Mouse (Mus musculus): Measurements from ENCODE around the gene Iqcg.
"Not testable (repeated sequence)": the region's sequence is repeated elsewhere in the genome, so short reads cannot be mapped to it uniquely, and the experiment has no call there.

Gene Iqcg

DNA sequence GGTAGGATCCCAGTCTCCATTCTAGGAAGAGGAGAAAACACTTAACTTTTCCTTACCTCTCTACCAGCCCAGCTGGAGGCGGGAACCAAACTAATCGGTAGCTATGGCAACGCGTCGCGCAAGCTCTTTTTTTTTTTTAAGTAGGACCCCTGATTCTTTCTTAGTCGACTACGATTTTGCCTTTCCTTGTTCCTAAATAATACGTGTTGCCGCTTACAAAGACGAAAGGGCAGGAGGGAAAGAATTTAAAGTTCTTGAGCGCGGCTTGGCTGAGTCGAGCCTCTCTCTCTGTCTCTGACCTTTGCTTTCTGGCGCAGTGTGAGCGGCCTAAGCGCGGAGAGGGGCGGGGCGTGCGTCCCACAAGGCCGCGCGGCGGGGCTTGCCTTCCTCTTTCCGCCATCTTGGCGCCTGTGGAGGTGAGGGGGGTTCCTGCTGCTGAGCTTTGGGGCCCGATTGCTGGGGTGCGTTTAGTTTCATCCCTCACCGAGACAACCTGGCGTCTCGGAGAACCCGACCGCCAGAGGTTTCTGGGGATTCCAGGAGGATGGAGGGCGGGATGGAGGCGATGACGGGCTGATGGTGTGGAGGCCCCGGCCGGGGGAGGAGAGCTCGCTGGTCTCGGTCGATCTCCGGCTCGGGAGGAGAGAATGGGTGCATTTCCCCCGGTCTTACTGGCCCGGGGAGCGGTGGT lies at the start of gene Iqcg, which contains the start of gene Rpl35a:
TSS of gene Iqcg (minus strand) at position 124 of the 691 bp plus-strand sequence.
TSS of gene Rpl35a (plus strand) at position 359 of the 691 bp plus-strand sequence.
- DNase-seq (ENCODE audit: extremely low read depth, low read depth, low spot score), result no peak

DNA sequence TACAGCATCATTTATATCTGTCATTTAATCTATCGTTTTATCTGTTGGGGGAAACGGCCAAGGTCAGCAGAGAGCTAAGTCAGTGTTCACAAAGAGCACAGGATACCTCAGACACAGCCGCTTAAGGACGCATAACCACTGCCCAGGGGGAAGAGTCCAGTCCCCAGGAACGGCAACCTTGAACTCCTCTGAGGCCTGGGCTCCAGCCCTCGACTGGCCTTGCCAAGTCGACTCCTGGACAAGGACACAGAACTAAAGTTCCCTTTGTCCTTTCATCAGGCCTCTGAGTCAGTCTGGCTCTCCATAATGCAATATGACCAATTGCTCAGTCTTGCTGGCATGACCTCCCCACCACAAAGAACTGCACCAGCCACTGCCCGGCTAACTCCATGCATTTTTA lies 29.6 kb upstream of the Iqcg start:
- no peak for DNase-seq (ENCODE audit: extremely low read depth, low read depth, low spot score)

DNA sequence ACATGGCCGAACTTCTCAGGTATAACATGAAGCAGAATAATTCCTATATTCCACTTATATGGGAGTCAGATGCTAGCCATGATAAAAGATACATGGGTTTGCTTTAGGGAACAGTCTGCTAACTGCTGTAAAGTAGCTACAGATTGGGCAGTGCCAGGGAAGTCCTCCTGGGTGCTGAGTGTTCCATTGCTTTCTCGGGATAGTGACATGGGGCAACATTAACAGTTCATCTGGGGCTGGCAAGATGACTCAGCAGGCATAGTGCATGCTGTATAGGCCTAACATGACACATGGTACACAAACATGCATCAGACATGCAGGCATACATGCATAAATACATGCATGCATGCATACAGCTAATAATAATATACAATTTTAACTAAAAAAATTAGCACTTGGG lies 28.0 kb upstream of the Iqcg start:
- no peak for DNase-seq (ENCODE audit: extremely low read depth, low read depth, low spot score)

DNA sequence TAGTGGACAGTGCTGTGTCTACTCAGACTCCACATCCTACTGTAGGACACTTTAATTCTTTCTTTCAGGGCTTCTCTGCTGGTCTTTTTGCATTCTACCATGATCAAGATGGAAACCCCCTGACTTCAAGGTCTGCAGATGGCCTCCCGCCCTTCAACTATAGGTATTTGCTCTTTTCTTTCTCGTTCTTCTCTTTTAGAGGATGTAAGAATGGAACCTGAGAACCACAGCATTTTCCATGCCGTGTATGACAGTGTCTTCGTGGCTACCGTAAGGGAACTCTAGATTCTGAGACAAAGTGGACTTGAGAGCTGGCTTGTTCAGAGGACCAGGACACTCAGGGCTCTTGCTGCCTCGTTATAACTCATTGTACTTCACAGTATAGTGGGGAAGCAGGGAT lies 26.9 kb upstream of the Iqcg start:
- no peak for DNase-seq (ENCODE audit: extremely low read depth, low read depth, low spot score)

DNA sequence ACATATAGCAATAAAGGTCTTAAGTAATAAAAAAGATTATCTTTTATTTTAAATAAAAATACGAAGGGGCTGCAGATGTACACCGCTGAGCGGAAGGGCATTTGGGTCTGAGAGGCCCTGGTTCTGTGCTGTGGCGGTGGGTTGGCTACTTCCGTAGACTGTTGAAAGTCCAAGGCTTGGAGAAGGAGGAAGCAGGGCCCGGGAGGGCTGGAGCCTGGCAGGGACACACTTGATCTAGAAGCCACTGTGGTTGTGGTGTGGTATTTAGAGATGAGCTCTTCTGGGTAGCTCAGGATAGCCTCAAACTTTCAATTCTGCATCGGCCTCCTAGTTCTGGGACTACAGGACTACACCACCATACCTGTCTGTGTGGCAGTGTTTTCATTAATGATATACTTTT lies 24.0 kb upstream of the Iqcg start:
- DNase-seq (ENCODE audit: extremely low read depth, low read depth, low spot score), result no peak

DNA sequence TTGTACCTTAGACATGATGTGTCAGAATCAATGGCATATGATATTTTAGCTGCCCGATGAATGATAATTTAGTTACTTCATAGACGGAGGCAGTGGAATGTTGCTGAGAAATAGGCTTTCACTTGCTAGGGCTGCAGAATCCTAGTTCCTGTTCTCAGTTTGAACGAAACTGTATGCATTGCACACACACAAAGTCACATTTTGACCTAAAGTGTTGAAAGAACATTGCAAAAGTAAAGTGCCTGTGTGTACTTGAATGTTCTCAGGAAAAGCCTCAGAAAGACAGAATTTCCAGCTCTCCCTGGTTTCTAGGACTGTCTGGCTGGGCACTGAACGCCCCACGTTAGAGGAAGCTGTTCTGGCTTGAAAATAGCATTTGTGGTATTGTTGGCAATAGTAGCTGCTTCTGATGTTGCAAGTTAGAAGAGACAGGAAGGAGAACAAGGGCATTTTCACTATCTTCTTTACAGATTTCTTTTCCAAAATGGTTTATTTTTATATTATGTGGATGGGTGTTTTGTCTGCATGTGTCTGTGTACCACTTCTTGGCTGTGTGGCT lies 21.1 kb upstream of the Iqcg start:
- no peak for DNase-seq (ENCODE audit: extremely low read depth, low read depth, low spot score)

DNA sequence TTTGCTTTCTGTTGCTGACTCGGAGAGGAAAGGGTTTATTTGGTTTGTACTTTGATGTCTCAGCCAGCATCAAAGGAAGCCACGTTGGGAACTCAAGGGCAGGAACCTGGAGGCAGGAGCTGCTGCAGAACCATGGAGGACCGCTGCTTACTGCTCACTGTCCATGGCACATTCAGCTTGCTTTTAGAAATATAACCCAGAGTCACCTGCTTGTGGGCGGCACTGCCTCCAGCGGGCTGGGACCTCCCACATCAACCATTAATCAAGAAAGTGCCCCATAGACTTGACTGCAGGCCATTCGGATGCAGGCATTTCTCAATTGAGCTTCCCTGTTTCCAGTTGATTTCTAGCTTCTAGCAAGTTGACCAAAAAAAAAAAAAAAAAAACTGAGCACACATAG lies 20.1 kb upstream of the Iqcg start:
- no peak for DNase-seq (ENCODE audit: extremely low read depth, low read depth, low spot score)

DNA sequence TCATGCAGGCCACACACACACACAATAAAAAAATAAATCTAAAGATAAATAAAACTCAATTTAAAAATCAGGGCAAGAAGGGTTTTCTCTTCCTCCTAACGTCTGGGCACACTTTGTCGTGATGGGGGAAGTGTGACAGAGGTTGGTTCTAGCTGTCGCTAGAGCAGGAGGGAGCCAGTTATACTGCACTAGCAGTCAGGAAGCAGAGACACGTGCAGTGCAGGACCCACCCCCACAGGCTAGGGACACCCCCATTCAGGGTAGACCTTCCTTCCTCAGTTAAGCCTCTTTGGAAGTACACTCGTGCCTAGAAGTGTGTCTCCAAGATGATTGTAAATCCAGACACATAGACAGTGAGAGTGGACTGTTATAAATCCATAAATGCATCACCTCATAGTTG lies 18.9 kb upstream of the Iqcg start:
- DNase-seq (ENCODE audit: extremely low read depth, low read depth, low spot score), result no peak

DNA sequence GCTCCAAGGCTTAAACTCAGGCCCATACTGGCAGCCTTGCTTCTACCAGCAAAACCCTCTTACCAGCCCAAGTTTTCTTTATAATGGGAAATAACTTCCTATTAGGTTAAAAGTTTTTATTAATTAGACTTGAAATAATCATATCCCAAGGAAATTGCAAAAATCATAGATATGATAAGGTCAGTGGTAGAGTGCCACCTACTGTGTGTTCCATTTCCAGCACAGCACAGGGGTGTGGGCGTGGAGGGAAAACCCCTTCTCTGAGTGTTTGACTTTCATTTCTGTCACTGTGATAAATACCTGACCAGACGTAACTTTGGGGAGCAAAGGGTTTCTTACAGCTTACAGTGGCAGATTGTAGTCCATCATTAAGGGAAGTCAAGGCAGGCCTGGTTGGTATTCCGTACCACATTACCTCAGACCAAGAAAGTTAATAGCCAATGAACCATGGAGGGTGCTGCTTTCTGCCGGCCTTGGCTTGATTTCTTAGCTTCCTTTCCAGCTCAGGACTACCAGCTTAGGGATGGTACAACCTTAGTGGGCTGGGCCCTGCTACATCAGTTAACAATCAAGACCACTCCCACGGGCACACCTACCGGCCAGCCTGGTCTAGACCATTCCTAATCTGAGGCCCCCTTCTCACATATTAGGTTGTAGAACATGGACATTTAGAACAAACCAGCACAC lies 17.0 kb upstream of the Iqcg start:
- no peak for DNase-seq (ENCODE audit: extremely low read depth, low read depth, low spot score)

DNA sequence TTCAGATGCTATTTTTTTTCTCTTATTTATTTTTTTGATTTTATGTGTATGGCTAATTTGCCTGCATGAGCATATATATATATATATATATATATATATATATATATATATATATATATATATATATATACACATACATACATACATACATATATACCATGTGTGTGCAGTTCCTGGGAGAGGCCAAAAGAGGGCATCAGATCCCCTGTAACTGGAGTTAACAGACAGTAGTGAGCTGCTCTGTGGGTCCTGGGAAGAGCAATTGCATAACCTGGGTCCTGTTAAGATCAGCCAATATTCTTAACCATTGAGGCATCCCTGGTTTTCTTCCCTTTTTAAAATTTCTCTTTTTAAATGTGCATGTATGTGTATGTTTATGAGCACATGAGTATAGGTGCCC lies 14.9 kb upstream of the Iqcg start:
- DNase-seq (ENCODE audit: extremely low read depth, low read depth, low spot score), result no peak

DNA sequence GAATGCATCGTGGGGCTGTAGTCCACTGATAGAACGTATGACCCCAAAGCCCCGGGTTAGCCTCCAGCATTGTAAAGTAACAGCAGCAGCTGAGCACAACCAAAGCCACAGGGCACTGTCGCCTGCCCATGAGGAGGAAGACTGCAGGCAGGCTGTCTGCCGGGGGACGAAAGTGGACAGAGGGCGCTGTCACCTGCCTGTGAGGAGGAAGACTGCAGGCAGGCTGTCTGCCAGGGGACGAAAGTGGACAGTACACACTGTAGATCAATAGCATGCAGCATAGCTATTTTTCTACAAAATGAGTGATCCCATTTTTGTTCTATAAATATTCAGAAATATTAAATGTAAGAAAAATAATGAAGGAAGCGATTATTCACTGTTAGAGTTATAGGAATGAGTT lies 8.6 kb upstream of the Iqcg start:
- no peak for DNase-seq (ENCODE audit: extremely low read depth, low read depth, low spot score)

DNA sequence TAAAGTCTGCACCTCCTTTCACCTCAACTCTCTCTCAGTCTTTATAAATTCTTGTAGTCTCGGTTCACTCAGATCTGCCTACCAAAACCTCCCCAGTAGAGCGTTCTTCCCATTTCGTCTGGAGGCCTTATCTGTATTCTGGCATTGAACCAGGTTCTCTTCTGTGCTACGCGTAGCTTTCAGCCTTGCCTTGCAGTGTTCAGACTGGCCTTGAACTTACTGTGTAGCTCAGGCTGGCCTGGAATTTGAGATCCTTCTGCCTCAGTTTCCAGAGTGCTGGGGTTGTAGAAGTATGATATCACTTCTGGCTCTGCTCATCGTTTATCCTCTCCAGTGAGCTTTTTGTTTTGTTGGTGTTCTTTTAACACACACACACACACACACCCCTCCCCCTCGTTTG lies 7.2 kb upstream of the Iqcg start:
- no peak for DNase-seq (ENCODE audit: extremely low read depth, low read depth, low spot score)

DNA sequence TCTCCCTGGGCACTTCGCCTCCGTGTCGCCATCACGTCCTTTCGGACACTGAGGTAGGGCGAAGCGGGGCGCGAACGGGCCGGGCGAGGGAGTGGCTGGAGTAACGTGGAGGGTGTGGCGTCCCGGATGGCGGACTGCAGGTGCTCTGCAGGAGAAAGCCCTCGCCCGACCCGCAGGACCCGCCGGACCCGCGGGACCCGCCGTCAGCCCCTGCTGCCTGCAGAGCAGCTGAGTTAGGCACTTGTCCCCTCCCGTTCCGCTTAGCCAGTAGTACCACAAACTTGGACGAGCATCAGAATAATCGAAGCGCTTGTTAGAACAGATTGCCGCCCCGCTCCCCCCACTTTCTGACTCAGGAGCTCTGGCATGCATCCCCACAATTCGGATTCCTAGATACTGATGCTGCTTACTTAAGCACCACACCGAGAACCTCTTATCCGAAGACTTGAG lies 6.7 kb upstream of the Iqcg start:
- no peak for DNase-seq (ENCODE audit: extremely low read depth, low read depth, low spot score)

DNA sequence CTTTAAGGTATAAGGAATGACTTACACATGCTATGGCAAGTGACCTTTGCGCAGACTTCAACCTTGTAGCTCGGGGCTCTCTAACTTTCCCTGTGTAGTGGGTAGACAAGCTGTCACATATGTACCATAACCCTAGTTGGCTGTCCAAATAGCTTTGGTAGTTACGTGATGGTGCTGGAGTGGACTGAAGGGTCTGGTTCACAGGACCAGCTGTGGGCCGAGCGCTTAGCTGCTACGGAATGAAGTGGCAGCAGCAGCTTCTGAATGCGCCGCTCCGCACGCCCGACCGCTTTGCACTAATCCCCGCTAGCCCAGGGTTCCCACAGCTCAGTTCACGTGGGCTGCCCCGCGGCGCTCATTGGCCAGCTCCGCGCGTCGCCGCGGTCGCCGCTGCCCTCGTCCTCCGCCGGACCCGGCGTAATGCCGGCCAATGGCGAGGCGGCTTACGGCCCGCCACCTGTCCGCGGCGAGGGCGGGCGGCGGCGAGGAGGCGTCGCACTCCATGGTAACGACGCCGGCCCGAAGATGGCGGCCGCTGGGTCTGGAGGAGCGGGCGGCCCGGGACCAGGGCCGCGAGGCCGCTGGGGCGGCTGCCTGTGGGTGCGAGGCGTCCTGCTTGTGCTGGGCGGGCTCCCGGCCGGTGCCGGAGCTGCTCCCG lies 6.1 kb upstream of the Iqcg start, which contains the start of gene Lmln:
TSS of gene Lmln (plus strand) at position 498 of the 658 bp plus-strand sequence.
- DNase-seq (ENCODE audit: extremely low read depth, low read depth, low spot score), result no peak

DNA sequence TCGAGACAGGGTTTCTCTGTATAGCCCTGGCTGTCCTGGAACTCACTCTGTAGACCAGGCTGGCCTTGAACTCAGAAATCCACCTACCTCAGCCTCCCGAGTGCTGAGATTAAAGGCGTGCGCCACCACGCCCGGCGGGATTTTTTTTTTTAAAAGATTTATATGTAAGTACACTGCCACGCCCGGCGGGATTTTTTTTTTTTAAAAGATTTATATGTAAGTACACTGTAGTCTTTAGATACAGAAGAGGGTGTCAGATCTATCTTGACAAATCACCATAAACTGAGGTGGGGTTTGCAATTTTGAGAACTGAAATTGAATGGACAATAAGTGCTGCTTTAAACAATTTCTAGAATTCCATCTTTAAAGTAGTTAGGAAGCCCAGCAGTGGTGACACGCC lies 5.4 kb upstream of the Iqcg start:
- no peak for DNase-seq (ENCODE audit: extremely low read depth, low read depth, low spot score)

DNA sequence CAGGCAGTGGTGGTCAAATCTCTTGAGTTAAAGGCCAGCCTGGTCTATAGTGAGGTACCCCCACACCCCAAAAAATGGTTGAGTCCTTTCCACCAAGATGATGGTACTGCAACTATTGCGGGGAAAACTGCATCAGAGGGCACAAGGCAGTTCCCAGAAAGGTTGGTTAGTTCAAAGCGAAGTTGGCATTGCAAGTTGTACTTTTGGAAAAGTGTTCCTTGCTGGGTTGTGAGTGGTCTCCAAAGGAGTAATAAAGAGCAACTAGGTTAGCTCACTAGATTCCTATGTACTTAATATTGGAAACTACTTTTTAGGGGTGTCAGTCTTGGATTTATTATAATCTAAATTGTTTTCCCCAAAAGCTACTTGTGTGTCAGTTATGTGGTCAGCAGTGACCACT lies 4.9 kb upstream of the Iqcg start:
- no peak for DNase-seq (ENCODE audit: extremely low read depth, low read depth, low spot score)

DNA sequence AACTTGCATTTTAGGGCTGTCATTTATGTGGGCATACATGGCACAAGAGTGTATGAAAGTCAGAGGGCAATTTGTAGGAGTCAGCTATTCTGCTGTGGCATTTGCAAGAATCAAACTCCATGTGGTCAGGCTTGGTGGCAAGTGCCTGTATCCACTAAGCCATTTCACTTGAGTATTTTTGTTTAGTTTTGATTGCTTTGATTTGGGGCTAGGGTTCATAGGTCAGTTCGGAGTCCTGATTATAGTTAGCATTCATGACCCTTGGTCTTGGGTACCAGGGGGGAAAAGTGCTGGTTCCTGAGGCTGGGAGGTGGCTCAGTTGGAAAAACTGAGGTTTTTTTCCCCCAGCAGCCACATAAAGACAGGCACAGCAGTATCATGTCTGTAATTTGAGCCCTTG lies 3.5 kb upstream of the Iqcg start:
- no peak for DNase-seq (ENCODE audit: extremely low read depth, low read depth, low spot score)

DNA sequence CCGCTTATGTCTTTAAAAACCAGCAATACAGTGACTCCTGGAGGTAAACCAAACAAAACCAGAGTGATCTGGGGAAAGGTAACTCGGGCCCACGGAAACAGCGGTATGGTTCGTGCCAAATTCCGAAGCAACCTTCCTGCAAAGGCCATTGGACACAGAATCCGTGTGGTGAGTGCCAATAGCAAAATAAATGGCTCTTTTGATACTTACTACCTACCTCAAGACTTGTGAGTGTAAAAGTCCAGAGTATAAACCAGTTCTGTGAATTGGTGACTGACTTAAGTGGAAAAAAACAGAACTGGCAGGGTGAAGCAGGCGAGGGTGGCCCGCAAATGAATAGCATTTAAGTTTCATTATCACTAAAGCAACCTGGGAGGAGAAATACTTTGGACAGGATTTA lies 2.6 kb upstream of the Iqcg start:
- DNase-seq (ENCODE audit: extremely low read depth, low read depth, low spot score), result not testable (repeated sequence)

DNA sequence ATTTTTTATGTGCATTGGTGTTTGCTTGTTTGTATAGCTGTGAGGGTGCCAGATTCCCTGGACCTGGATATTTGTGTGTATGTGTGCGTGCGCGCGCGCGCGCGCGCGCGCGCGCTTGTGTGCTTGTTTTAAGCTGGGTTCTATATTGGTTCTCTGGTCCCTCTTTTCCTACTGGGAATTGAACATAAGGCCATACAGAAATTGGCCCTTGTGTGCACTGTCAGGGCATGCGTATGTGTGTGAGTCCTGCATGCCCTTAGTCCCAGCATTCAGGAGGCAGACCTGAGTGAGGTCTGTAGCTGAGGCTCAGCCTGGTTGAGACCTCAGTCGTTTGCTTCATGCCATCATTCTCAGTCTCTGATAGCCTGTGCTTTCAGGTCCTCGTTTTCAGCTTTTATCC lies 2.0 kb upstream of the Iqcg start:
- no peak for DNase-seq (ENCODE audit: extremely low read depth, low read depth, low spot score)

DNA sequence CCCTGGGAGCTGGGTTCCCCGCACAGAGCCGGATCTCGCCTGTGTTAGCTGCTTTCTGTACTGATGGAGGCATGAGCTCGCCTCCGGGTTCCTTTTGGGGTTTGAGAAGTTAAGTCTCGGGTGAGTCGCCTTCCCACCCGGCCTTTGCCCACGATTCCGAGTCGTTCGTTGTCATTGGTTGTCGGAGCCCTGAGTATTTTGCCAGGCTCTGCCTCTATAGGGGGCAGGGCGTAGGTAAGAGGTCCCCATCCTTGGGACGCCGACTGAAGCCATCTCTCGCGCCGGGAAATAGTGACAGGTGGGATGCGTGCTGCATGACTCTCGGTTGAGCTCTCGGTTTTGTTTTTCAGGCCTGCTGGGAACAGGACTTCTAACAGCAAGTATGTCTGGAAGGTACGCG lies 768 bp upstream of the Iqcg start:
- no peak for DNase-seq (ENCODE audit: extremely low read depth, low read depth, low spot score)

DNA sequence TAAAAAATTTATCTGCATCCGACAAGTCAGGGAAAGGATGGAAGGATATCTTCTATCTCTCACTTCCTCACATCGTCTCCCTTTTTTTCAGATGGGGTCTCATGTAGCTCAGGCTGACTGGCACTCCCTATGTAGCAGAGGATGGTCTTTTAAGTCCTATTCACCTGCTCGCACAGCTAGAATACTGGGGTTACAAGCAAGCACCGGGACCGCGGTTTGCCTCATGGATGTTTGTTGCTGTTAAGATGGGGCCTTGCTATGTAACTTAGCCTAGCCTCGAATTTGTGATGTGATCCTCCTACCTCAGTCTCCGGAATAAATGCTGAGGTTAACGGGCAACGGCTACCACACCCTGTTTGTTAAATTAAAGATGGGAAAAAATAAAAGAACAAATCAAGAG lies 363 bp downstream of the Iqcg start:
- no peak for DNase-seq (ENCODE audit: extremely low read depth, low read depth, low spot score)

DNA sequence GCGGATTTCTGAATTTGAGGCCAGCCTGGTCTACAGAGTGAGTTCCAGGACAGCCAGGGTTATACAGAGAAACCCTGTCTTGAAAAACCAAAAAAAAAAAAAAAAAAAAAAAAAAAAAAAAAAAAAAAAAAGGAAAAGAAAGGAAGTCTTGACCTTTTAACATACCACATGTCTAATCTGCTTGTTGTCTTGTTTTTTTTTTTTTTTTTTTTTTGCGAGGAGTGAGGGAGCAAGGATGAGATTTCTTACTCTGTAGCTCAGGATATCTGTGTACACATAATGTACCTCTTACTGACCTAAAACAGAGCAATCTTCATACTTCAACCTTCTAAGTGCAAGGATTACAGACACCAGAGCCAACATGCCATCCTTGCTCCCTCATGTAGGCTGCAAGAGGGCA lies 1.1 kb downstream of the Iqcg start:
- not testable (repeated sequence) for DNase-seq (ENCODE audit: extremely low read depth, low read depth, low spot score)
